Mouse (Mus musculus) kidney, embryonic 15.5 days (tissue): ENCODE results near the gene Arid2. TPM values are rescaled to one million over a fixed set of nuclear protein-coding genes. Genes with fewer than 3 reads are reported as not detected.
A peak's percentile ranks its signal among the peaks of the same experiment; 100 is the strongest.
"Not testable (repeated sequence)": the region's sequence is repeated elsewhere in the genome, so short reads cannot be mapped to it uniquely, and the experiment has no call there.

ENCODE experiments used
- ATAC-seq: fragments of 200-750 bp; cut with Nextera tagmentation; replicated peaks from 2 replicates; pipeline ENCODE4 v1.8.0; 2017; ENCODE audit warnings: moderate TSS enrichment; ENCODE audit not compliant: low FRiP score
- H3K27ac ChIP-seq: fragments of 300-500 bp; sonication (generic); 2 replicates; pipeline ENCODE4 v1.5.1; 2015; ENCODE audit warnings: mild to moderate bottlenecking, inconsistent platforms
- H3K27me3 ChIP-seq: fragments of 300-500 bp; sonication (generic); 2 replicates; pipeline ENCODE4 v1.6.1; 2015; ENCODE audit warnings: inconsistent platforms
- H3K36me3 ChIP-seq: fragments of 300-500 bp; sonication (generic); 2 replicates; pipeline ENCODE4 v1.6.1; 2015; ENCODE audit warnings: inconsistent platforms
- H3K4me1 ChIP-seq: fragments of 300-500 bp; sonication (generic); 2 replicates; pipeline ENCODE4 v1.6.1; 2015; ENCODE audit warnings: inconsistent platforms
- H3K4me2 ChIP-seq: fragments of 300-500 bp; sonication (generic); 2 replicates; pipeline ENCODE4 v1.6.1; 2015; ENCODE audit warnings: moderate library complexity, mild to moderate bottlenecking, inconsistent platforms
- H3K4me3 ChIP-seq: fragments of 300-500 bp; sonication (generic); replicated peaks from 2 replicates; pipeline ENCODE4 v1.5.1; 2015; ENCODE audit warnings: mild to moderate bottlenecking, inconsistent platforms
- H3K9ac ChIP-seq: fragments of 300-500 bp; sonication (generic); 2 replicates; pipeline ENCODE4 v1.6.1; 2015; ENCODE audit warnings: mild to moderate bottlenecking, inconsistent platforms
- H3K9me3 ChIP-seq: fragments of 300-500 bp; sonication (generic); replicated peaks from 2 replicates; pipeline ENCODE4 v1.6.1; 2016; ENCODE audit warnings: inconsistent platforms
- WGBS: fragments of 180-500 bp; shearing (Covaris S2); methylation state at CpG from one replicate; pipeline ENCODE4 v1.1.7; 2015; ENCODE audit warnings: mixed read lengths; 5-methylcytosine and 5-hydroxymethylcytosine counted together
- polyA plus RNA-seq: library from polyadenylated mRNA; unstranded; fragments of >200 nt; fragmentation: Nextera tagmentation; extraction: Ambion mirVana; gene quantifications from 2 replicates; pipeline ENCODE4 v1.2.1, GENCODE M21; 2015

The Arid2 gene
- polyA plus RNA-seq, 1 experiment from 2014 or later = 26.1 TPM

DNA sequence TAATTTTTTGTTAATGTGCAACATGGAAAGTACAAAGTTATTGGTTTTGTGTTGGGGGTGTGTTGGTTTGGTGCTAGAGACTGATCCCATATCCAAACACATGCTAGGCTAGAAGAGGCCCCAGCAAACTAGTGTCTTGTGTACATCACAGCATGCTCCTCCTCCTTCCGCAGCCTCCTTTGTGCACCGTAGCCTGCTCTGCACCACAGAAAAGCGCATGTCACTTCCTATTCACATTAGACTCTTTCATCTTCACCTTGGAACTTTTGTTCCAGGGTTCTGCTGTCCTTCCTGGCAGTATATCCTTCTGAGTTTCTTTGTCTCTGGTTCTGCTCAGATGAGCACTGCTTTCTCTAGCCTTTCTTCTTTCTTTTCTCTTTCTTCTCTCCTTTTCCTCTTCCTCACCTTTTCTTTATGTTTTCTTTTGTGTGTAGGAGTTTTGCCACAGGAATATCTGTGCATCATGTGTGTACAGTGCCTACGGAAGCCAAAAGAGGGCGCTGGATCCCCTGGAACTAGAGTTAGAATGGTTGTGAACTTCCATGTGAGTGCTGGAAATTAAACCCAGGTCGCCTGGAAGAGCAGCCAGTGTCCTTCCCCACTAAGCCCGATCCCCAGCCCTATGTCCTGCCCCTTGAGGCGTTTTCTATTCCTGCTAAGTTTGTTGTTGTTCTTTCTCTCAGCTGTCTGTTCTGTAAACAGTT, 109.5 kb downstream of the Arid2 start:
- H3K4me3 ChIP-seq = no peak overlapping the region
- H3K9me3 ChIP-seq = no peaks in the 10 kb centered on the region
- H3K4me1 ChIP-seq = peaks cover 4% of the 10 kb centered on the region; the same call in 1 of the 2 replicates
- peaks cover 84% of the 10 kb centered on the region for H3K36me3 ChIP-seq
- no peak overlapping the region for H3K27ac ChIP-seq
- H3K4me2 ChIP-seq = no peak overlapping the region
- 83% methylated on average over 8 of the region's 8 CpGs for WGBS
- no peak overlapping the region for H3K9ac ChIP-seq
- ATAC-seq = no peak
- H3K27me3 ChIP-seq = no peaks in the 10 kb centered on the region

DNA sequence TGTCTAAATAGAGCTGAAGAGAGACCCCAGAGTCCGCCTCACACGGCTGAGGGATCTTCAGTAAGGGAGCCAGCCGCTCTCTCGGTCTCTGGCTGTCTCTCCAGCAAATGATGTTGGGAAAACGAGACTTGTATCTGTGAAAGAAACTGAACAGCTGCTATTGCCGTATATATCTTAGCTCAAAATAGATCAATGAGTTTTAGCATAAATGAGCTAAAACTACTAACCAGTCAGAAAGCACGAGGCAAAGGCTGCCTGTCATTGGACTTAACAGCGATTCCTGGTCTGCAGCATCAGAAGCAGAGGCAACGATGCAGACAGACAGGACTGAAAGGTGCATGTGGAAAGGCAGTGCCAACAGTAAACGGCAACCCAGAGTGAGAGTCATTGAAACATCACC, 111.0 kb downstream of the Arid2 start:
- Histone ChIP-seq H3K9me3 (no peaks in the 10 kb centered on the region), H3K4me2 (no peak overlapping the region), H3K36me3 (peaks cover 85% of the 10 kb centered on the region), H3K27ac (no peak overlapping the region), H3K9ac (no peak overlapping the region), H3K27me3 (no peaks in the 10 kb centered on the region), H3K4me3 (no peak overlapping the region), H3K4me1 (peaks cover 4% of the 10 kb centered on the region; the same call in 1 of the 2 replicates)
- WGBS = 92% methylated on average over 10 of the region's 10 CpGs
- ATAC-seq = no peak

DNA sequence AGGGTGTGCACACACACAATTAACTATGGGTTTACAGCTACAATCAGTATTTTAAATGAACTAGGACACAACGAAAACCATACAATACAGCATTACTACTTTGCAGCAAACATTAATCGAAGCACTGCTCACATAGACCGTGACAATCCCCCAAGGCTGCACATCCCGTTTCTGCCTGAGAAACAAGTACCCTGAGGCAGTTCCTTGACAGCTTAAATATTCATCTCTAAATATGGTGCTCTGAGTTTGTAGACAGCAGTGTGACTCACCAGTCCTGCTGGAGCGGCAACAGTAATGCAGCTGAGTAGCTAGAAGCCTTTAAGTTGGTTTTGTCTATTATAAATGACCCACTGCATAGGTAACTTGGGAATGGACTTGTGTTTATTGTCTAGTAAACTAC, 118.2 kb downstream of the Arid2 start:
- Histone ChIP-seq H3K4me1 (no peaks in the 10 kb centered on the region), H3K27ac (no peak overlapping the region), H3K27me3 (no peaks in the 10 kb centered on the region), H3K4me2 (no peak overlapping the region), H3K9me3 (no peaks in the 10 kb centered on the region), H3K4me3 (no peak overlapping the region), H3K9ac (no peak overlapping the region), H3K36me3 (peaks cover 73% of the 10 kb centered on the region)
- WGBS = 81% methylated on average over 5 of the region's 5 CpGs
- ATAC-seq = no peak

DNA sequence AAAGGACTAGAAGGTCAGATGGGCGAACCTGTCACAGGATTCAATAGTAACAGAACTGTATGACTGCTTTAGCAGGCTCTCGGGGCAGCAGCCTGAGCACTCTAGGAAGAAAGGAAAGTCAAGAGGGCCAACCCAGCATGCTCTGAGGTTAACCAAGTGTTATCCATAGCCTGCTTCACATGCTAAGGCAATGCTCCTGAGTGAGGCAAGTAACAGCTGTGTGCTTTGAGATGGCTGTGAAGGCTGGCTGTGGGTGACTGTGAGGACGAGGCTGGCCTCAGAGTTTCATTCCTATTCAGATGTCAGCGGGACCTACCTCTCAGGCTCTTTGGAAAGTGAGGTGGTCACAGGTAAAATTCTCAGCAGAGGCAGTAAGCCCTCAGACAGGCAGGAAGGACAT, 118.9 kb downstream of the Arid2 start:
- H3K27me3 ChIP-seq = no peaks in the 10 kb centered on the region
- no peak overlapping the region for H3K4me3 ChIP-seq
- WGBS = 71% methylated on average over 4 of the region's 4 CpGs
- no peak for ATAC-seq
- no peaks in the 10 kb centered on the region for H3K9me3 ChIP-seq
- no peak overlapping the region for H3K9ac ChIP-seq
- no peak overlapping the region for H3K27ac ChIP-seq
- no peaks in the 10 kb centered on the region for H3K4me1 ChIP-seq
- H3K36me3 ChIP-seq = peaks cover 74% of the 10 kb centered on the region
- H3K4me2 ChIP-seq = no peak overlapping the region

DNA sequence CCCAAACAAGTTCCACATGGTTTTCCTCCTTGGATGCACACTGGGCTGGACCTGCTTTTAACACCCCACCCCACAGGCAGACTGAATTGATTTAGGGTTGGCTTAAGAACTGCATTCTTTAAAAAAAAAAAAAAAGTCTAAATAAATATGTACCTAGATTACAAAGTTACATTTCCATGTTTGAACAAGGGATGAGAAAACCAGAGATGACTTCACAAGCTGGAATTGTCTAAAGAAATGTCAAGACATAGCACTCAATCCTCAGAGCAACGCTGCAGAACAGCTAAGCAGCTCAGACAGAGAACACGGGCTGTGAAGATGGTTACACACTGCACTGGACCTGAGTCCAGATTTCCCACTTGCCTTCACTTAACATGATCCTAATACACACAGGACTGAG, 119.8 kb downstream of the Arid2 start:
- no peaks in the 10 kb centered on the region for H3K4me1 ChIP-seq
- no peak overlapping the region for H3K4me2 ChIP-seq
- H3K9ac ChIP-seq = no peak overlapping the region
- ATAC-seq = no peak
- no peak overlapping the region for H3K4me3 ChIP-seq
- no peak overlapping the region for H3K27ac ChIP-seq
- no peaks in the 10 kb centered on the region for H3K27me3 ChIP-seq
- 86% methylated on average over 2 of the region's 2 CpGs for WGBS
- H3K36me3 ChIP-seq = peaks cover 72% of the 10 kb centered on the region
- no peaks in the 10 kb centered on the region for H3K9me3 ChIP-seq

DNA sequence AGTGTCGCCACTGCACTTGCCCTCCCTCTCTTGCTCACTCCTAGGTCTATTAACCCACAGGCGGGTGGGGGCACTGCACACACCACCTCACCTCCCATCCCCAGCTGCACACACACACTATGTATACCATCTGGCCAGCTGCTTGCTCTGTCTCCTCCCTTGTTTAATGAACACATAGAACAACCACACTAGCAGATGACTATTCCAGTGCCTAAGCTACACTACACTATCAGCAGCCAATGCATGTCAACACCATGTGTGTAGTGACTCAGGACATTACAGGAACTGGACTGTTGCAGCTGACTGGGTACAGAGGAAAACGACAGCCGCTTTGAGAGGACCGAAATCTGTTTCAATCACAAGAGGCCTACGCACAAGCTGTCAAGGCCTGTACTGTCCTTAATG, 121.4 kb downstream of the Arid2 start:
- Histone ChIP-seq H3K27ac (no peak overlapping the region), H3K9ac (no peak overlapping the region), H3K4me2 (no peak overlapping the region), H3K27me3 (no peaks in the 10 kb centered on the region), H3K9me3 (no peaks in the 10 kb centered on the region), H3K4me3 (no peak overlapping the region), H3K36me3 (peaks cover 72% of the 10 kb centered on the region), H3K4me1 (no peaks in the 10 kb centered on the region)
- ATAC-seq = 0 out of 2 replicates have a peak, but pooled peaks have one; percentile 49
- 84% methylated on average over 6 of the region's 6 CpGs for WGBS

DNA sequence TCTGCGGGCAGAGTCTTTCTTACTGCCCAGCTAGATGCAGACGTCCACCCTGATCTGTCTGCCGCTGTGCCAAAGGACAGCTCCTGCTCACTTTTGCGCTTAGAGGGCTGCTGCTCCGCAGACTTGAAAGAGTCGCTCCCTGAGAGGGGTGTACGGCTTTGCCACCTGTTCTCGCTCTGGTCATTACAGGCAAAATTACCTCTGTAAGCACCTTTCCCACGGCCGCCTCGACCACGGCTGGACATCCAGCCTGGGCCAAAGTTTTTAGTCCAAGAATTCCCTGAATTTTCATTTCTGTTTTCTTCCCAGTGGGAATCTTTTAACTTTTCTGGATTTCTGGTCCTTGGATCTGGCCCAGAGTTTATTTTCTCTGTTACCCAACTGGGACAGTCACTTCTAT, 130.8 kb downstream of the Arid2 start:
- no peak overlapping the region for H3K4me2 ChIP-seq
- no peak overlapping the region for H3K9ac ChIP-seq
- H3K4me3 ChIP-seq = no peak overlapping the region
- WGBS = 93% methylated on average over 12 of the region's 12 CpGs
- H3K9me3 ChIP-seq = no peaks in the 10 kb centered on the region
- H3K27ac ChIP-seq = no peak overlapping the region
- no peaks in the 10 kb centered on the region for H3K4me1 ChIP-seq
- ATAC-seq = no peak
- no peaks in the 10 kb centered on the region for H3K27me3 ChIP-seq
- H3K36me3 ChIP-seq = peaks cover 96% of the 10 kb centered on the region

DNA sequence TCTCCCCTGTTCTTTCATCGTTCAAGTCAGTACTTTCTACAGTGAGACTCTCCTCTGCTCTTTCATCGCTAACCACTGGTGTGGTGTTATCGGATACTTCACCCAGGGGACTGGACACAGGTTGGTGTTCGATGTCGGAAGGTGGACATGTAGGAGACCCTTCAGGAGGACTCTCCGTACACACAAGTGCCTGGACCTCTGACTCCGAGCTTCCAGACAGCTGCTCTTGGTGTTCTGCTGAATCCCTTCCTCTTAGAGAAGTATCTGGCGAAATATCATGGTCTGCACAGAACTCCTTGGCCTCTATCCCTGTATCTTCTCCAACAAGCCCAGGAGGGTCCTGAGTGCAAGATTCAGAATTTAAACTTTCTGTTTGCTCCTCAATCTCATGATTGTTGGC, 132.6 kb downstream of the Arid2 start:
- Histone ChIP-seq H3K9ac (no peak overlapping the region), H3K27me3 (no peaks in the 10 kb centered on the region), H3K4me2 (no peak overlapping the region), H3K4me3 (no peak overlapping the region), H3K36me3 (peaks cover 92% of the 10 kb centered on the region), H3K27ac (no peak overlapping the region), H3K4me1 (no peaks in the 10 kb centered on the region), H3K9me3 (no peaks in the 10 kb centered on the region)
- ATAC-seq = no peak
- WGBS = 94% methylated on average over 8 of the region's 8 CpGs

DNA sequence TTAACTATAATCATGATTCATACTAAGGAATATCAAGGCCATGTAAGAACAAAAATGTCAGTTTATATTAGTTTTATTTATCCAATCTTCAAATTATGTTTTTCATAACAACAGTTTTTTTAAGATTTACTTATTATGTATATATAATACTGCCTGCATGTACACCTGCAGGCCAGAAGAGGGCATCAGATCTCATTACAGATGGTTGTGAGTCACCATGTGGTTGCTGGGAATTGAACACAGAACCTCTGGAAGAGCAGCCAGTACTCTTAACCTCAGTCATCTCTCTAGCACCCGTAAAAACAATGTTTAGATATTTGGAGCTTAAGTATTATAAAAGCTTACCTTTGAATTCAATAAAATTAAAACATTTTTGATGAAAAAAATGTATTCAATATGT, 146.9 kb downstream of the Arid2 start:
- H3K36me3 ChIP-seq = peaks cover 62% of the 10 kb centered on the region
- 100% methylated on average over 1 of the region's 1 CpGs for WGBS
- ATAC-seq = no peak

DNA sequence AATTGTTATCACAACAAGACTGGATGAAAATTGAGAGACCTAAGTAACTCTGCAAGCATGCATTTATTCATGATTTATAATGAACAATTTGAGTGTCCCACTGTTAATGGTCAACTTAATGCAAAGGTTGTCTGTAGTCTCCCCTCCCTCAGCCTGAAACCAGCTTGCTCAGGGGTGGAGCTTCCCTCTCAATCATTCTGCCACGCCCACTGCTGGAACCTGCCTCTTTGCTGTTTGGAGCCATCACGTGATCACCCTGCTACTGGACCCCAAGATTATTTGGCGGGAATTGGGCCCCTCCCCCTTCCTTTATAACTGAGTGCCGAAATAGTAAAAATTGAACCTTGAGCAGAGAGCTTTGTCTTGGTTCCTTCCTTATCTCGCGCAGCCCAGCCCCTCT, 154.2 kb downstream of the Arid2 start:
- not testable (repeated sequence) for H3K4me3 ChIP-seq, H3K4me2 ChIP-seq, H3K4me1 ChIP-seq, ATAC-seq, H3K9ac ChIP-seq, H3K9me3 ChIP-seq, H3K27me3 ChIP-seq, H3K27ac ChIP-seq
- WGBS = 84% methylated on average over 6 of the region's 6 CpGs
- peaks cover 47% of the 10 kb centered on the region for H3K36me3 ChIP-seq

More for the DNA sequence above, 146.9 kb downstream of the Arid2 start:
- no peak overlapping the region for H3K4me2 ChIP-seq
- no peaks in the 10 kb centered on the region for H3K27me3 ChIP-seq
- no peaks in the 10 kb centered on the region for H3K4me1 ChIP-seq
- no peak overlapping the region for H3K27ac ChIP-seq
- H3K9ac ChIP-seq = no peak overlapping the region
- H3K4me3 ChIP-seq = no peak overlapping the region
- H3K9me3 ChIP-seq = no peaks in the 10 kb centered on the region

DNA sequence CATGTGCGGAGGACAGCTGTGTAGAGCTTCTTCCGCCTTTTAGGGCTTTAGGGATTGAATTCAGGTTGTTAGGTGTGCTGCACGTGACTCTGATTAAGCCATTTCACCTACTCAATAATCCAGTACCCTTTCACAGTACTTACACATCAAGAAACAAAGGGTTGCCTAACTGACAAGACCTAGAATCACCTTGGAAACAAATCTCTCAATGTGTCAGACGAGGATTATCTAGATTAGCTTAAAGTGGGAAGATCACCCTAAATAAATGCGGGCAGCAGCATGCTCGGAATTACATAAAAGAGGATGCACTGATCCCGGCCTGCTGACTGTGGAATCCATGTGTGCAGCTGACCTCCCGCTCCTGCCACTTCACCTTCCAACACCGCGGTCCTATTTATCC, 159.5 kb downstream of the Arid2 start:
- ATAC-seq = no peak
- no peaks in the 10 kb centered on the region for H3K27me3 ChIP-seq

DNA sequence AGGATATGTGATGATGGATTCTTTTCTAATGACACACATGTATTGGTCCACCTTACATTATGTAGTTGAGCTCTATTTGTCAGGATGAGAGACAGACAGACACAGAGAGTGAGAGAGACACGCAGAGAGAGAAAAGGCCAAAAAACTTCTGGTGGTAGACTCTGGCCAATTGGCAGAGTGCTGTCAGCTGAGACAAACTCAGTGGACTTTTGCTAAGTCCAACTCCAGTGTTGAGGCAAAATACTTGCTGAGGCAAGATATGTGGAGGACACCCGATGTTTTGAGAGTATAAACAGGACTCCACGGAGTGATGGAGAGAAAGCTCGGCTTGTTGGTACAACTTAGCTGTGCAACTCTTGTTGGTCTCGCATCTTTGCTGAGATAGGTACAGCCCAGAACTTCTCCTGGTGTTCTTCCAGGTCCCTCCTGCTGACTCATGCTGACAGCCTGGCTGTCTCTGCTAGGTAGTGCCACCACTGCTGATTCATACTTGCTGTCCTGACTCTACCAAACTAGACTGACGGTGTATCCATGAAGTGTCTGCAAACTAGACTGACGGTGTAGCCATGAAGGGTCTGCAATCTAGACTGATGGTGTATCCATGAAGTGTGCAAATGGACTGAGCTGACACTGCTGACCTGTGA, 161.5 kb downstream of the Arid2 start:
- Histone ChIP-seq H3K4me3 (no peak overlapping the region), H3K4me2 (no peak overlapping the region), H3K27ac (no peak overlapping the region), H3K9ac (no peak overlapping the region), H3K9me3 (no peaks in the 10 kb centered on the region), H3K4me1 (peaks cover 1% of the 10 kb centered on the region), H3K27me3 (no peaks in the 10 kb centered on the region), H3K36me3 (peaks cover 37% of the 10 kb centered on the region)
- ATAC-seq = no peak
- 93% methylated on average over 7 of the region's 7 CpGs for WGBS

More for the DNA sequence above, 159.5 kb downstream of the Arid2 start:
- WGBS = 91% methylated on average over 10 of the region's 10 CpGs
- Histone ChIP-seq H3K4me2 (no peak overlapping the region), H3K36me3 (peaks cover 45% of the 10 kb centered on the region), H3K4me1 (no peaks in the 10 kb centered on the region), H3K9ac (no peak overlapping the region), H3K9me3 (no peaks in the 10 kb centered on the region), H3K27ac (no peak overlapping the region), H3K4me3 (no peak overlapping the region)
